Mouse (Mus musculus): ENCODE data around the gene Gm49322. TPM values are rescaled to one million over a fixed set of nuclear protein-coding genes. Genes with fewer than 3 reads are reported as not detected.

The Gm49322 gene
- total RNA-seq, 2 experiments from 2014 or later: 2.6 to 2.8 TPM

DNA sequence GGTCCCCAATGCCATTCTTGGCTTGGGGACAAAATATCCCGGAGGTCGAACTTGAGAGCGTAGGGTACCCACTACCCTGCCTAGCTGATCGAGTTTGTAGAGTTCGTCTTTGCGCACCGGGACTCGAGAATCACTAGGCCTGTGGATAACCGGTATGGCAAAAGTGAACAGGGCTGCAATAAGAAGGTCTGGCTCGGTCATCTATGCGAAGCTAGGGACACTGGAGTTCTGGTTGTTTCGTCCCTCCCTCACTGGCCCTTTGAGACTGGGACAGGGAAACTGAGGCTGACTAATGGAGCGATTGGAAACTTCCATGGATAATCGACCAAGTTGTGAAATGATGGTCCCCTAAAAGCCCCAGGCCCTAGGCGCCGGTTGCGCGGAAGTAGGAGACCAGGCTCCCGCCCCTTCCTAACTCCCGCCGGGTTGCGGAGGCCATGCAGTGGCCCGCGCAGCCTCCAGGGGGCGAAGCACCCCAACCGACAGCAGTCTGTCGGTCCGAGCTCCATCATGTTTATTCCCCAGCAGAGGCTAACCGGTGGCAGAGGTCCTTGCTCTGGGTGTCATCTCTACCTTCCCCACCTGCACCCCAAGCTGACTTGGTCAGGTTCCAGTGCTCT, 27.6 kb upstream of the Gm49322 start:
- peak in 1 of 2 experiments; percentile 71 for DNase-seq (ENCODE audit: low spot score in 2 of 2)
- intact Hi-C loops (cut with DNase I): loop anchor here (5.0 kb wide), 2 partner anchors 44 to 104 kb away; partner anchors contain the start of gene Csnk1g2

DNA sequence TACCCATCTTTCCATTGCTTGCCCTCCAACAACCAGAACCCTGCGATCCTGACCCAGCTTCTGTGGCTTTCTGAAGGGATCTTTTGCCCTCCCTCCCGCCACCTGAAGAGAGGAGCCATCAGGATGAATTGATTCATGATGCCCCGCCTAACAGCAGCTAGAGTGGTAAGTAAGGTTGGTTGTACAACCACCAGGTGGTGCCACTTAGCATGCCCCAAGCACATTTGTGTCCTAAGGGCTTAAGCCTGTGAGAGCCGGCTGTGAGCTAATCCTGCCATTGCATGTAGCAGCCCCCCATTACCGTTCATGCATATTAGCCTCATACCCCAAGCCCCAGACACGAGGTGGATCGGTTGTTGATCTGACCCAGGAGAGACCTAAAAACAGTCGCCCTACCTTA, 26.9 kb upstream of the Gm49322 start:
- peak in 1 of 2 experiments; percentile 56 for DNase-seq (ENCODE audit: low spot score in 2 of 2)
- intact Hi-C loops (cut with DNase I): loop anchor here (5.0 kb wide), 2 partner anchors 43 to 103 kb away; partner anchors contain the start of gene Csnk1g2

DNA sequence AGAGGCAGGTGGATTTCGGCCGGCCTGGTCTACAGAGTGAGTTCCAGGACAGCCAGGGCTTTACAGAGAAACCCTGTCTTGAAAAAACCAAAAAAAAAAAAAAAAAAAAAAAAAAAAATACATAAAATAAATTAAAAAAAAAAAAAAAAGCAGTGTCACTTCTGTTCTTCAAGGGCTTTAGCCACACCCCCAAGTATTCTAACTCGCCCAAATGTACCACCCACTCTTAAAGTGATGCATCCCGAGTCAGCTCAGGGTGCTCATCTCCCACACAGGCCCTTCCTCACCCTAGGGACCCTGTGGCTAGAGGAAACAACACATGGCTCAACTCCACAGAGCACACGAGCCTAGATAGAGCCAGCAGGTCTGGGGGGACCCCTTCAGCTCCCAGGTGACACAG, 22.8 kb upstream of the Gm49322 start:
- intact Hi-C loops (cut with DNase I): no loop called here
- DNase-seq (ENCODE audit: low spot score in 2 of 2): no peak

DNA sequence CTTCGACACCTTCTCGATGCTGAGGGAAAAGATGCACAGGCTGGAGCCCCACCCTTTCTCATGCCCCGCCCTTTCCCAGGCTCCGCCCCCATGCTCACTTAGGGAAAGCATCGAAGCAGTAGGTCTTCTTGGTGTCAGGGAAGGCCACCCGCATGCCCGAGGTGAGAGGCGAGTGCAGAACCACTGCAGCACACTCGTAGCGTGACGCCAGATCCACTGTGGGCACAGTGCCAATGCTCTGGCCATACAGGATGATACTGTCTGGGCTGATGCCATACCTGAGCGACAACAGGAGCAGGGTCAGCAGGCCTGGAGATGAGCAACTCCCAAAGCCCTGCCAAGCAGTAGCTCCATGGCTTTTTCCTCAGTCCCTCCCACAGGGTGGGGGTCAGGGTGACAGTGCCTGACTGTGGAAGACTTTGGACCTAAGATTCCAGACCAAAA, 21.8 kb upstream of the Gm49322 start:
- no peak for DNase-seq (ENCODE audit: low spot score in 2 of 2)
- intact Hi-C loops (cut with DNase I): no loop called here

DNA sequence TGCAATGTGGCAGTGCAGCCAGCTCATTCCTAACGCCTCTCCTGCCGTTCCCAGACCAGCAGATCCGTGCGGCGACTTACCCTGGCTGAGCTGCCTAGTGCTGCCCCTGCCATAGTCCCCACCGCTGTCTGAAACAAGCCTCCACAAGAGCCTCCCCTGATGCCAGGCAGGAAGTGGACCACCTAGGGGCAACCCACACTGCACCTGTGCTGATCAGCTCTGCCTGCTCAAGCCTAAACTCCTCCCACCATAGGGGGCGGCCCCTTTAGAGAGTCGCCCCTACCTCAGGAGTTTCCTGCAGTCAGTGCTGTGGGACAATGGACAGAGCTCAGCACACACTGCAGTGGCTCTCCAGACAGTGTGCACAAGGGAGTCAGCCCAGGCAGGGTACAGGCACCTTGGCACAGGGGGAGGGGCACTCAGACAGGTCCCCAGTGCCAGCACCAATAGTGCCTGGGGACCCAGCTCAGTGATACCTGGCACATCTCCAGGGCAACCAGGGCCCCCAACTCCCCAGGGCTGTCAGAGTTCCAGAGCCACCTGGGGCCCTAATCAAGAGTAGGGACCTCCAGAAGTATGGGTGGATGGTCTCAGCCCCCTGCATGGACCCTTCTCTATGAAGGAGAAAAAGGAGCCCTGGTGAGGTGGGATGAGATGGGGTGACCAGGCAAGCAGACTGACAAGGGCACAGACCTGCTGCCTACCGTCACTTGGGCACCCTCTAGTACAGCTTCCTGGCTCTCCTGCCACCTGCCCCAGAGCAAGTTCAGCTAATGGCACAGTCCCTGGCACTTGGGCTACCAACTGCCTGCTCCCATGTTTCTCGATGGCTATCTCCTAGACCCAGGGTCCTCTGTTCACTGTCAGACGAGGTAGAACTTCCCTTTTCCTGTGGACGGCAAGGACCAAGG, 20.9 kb upstream of the Gm49322 start:
- no peak for DNase-seq (ENCODE audit: low spot score in 2 of 2)
- intact Hi-C loops (cut with DNase I): no loop called here

DNA sequence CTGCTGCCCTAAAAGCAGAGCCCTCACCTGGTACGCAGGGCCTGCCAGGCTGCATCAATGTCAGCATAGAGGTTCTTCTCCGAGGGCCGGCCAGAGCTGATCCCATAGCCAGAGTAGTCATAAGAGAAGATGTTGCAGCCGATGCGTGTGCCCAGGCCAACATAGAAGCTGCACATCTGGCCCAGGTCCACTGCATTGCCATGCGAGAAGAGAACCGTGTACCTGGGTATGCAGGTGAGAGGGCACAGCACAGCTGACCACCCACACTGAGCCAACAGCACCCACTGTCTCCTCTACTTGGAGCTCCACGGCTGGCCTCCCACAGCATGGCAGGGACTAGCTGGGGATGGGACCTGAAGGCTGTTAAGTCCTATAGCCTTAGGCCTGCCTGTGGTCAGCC, 20.2 kb upstream of the Gm49322 start:
- DNase-seq (ENCODE audit: low spot score in 2 of 2): no peak
- intact Hi-C loops (cut with DNase I): no loop called here

DNA sequence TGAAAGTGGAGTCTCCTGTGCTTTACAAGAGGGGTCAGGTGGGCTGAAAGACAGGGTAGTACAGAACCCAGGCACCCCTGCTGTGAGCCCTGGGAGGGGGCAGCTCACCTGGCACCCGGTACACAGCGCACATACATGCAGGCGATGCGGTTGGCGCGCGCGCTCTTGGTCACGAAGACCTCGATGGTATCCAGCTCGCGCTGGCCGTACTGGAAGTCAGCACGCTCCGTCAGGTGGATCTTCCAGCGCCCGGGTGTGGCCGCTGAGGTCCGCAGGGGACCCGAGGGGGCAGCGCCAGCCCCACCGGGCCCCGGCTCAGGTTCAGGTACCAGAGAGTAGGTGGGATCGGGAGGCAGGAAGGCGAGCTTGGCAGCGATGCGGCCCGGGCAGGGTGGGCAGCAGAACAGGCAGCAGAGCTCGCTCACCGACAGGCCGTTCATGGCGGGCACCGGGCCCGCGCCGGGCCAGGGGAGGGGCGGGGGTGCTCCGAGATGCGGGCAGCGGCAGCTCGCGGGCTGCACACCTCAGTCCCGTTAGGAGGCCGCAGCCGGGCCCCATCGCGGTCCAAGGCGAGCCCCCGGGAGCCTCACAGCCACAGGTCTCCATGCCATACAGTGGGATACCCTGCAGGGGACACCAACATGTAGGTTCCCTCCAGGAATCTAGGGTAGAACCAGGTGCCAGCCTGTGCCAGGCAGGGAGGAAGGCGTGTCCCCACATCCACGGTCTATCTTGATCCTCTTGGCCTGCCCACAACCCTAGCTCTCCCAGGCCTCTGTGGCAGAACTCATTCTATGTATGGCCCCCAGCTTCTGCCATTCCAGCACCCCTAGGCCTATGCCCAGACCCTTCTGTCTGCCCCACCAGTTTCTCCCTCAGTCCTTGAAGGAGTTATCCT, 19.2 kb upstream of the Gm49322 start:
- no peak for DNase-seq (ENCODE audit: low spot score in 2 of 2)
- intact Hi-C loops (cut with DNase I): no loop called here

DNA sequence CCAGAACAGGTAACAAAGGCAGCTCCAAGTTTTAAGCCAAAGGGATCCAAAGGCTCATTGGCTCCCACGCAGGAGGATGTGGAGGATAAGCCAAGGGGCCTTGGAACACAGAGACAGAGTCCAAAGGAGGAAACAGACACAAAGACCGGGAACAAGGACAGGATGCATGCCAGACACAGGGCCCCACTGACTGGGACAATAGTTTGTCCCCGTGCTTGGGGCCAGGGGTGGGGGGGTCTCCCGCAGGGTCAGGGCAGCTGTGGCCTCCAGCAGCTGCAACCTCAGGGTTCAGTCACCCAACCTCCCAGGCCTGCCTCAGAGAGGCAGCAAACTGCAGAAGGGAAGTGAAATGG, 18.5 kb upstream of the Gm49322 start:
- intact Hi-C loops (cut with DNase I): no loop called here
- DNase-seq (ENCODE audit: low spot score in 2 of 2): no peak

DNA sequence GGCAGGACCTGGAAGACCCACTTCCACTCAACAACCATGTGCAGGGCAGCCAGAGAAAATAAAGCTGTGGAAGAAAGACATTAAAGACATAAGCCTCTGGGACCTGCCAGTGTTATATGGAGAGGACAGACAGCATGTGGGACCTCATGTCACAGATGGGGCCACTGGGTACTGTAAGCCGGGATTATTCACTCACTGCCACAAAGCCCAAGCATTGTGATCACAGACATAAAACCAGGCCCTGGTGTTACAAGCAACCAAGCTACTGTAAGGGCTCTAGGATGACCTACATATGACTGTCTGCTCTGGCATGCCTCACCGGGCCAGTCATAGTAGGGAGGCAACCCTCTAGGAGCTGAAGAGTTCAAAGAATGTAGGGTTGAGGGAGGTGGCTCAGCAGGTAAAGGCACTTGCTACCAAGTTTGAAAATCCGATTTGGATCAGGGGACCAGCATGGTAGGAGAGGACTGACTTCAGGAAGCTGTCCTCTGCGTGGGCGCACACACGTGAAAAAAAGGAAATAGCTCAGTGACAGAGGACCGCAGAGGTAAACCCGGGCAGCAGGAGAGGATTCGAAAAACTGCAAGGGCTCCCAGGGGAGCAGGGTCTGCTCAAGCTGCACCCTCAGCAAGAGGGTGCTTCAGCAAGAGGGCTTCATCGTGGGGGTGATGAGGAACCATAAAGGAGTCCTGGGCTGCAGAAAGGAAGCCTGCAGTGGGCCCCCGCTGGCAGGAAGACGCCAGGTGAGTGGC, 16.5 kb upstream of the Gm49322 start:
- no peak for DNase-seq (ENCODE audit: low spot score in 2 of 2)
- intact Hi-C loops (cut with DNase I): no loop called here

DNA sequence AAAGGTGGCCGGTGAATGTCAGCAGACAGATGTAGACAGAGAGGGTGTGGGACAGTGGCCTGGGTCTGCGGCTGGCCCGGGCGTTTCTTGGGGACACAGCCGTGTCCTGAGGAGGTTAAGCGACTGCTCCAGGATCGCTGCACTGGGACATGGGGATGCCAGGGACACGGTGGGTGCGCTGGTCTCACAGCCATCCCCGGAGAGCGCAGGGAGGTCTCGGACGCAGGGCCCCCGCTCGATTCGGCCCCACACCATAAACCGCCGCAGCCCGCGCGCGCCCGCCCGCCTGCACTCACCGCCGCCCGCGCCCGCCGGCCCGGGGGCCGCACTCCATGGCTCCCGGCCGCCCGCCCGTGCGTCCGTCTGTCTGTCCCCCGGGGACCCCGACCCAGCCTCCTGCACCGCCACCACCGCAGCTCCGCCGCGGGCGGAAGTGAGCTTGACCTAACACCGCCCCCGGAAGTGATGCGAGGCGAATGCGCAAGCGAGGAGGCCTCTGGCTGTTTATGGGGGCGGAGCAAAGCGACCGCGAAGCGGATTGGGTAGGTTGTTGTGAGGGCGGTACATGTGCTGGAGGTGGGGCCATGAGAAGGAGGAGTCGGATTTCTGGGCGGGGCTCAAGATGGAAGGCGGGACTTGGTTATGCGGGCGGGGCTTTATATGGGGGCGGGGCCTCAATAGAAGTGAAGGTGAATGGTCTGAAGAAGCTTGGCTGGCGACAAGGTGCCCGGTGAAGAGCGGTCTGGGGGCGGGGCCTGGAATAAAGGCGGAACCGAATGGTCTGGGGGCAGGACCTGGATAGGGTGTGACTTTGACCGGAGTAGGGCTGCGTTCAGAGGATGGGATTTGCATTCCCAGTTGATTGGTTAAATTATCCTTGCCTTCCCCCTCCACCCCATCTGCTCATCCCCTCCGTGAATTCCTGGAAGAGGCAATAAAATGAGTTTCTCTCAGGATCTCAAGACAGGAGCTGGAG, 15.7 kb upstream of the Gm49322 start, which contains the start of gene Abhd17a:
Gene Abhd17a (minus strand): TSS at position 463 of the 976 bp plus-strand sequence.
- intact Hi-C loops (cut with DNase I): no loop called here
- peak; percentile 94 to 96 for DNase-seq (ENCODE audit: low spot score in 2 of 2)

DNA sequence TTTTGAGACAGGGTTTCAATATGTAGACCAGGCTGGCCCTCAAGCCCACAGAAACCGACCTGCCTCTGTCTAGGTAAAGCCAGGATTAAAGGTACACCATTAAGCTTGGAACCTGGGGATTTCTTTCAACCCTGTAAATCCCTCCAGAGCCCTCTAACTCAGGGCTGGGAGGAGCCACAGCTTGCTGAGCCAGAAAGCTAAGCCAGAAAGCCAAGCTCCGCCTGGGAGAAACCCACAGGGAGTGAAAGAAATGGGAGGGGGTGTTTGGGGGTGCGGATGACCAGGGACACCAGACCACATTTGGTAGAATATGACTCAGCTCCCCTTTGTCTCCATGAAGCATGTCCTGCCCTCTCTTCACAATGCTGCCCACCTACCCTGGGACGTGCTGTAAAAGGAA, 9.5 kb upstream of the Gm49322 start:
- intact Hi-C loops (cut with DNase I): no loop called here
- no peak for DNase-seq (ENCODE audit: low spot score in 2 of 2)

DNA sequence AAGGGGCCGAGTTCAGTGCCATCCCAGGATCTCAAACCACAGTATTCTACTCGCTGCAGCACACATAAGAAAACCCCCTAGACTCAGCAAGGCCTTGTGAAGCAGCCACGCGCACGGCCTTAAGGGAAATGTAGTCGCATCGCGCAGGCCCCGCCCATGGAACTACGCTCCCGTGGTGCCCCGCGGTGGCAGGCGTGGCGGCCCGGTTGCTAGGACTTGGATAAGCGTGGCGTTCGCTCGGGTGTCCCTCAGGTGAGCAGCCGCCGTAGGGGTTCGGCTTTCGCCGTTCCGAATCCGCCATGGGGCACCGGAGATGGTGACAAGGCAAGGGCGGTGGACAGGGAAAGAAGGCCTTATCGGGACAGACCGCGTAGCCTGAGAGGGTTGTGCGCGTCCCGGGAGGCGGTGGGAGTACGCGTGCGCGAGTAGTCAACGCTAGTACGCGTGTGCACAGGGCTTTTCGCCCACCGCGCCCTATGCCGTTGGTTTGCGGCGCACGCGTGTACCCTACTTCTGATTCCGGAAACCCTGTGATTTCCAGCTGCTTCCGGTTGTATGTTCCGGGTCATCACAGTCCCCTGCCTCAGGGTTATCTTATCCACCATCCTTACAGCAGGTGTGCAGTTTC, 3.0 kb upstream of the Gm49322 start, which contains the start of the genes Scamp4 and Adat3:
Gene Scamp4 (plus strand): TSS at position 175 of the 628 bp plus-strand sequence.
Gene Adat3 (plus strand): TSS at position 183 of the 628 bp plus-strand sequence.
- peak; percentile 95 to 97 for DNase-seq (ENCODE audit: low spot score in 2 of 2)
- intact Hi-C loops (cut with DNase I): no loop called here

DNA sequence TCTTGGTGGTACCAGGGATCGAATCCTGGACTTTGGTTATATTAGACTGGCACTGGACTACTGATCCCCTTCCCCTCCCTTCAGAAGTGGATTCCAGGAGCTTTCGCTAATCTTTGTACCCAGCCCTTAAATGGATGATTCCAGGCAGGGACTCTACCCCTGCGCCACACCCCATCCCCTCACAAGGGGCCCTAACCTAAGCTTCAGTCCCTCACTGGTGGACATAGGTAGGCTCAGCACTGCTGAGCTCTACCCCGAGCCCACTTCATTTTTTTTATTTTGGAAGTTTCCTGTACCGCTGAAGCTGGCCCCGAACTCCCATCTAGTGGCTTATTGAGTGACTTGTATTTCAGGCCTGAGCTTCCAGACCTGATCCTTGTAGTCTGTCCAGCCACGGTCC, 2.5 kb upstream of the Gm49322 start:
- intact Hi-C loops (cut with DNase I): no loop called here

DNA sequence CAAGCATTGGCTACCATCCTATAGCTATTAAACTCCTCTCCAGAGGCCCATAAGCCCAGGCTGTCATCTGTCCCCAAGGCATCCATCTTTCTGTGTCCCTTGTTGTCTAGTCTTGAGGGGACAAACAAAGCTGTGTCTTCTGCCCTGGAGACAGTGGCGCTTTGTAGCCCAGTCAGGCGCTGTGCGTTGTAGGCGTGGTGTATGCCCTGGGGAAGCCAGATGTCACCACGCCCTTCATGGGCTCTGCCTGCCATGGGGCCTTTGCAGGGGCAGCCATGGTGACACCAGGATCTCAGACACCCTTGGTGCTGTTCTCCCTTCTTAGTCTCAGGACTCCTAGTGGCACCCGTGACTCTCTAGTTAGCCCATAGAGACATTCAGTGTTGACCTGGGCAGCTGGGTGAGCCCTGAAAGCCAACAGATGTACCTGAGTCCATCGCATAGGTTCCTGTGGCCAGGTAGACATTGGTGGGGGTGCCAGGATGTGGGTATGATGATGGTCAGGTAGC, 1.8 kb upstream of the Gm49322 start:
- DNase-seq (ENCODE audit: low spot score in 2 of 2): no peak
- intact Hi-C loops (cut with DNase I): no loop called here

More for the DNA sequence above, 2.5 kb upstream of the Gm49322 start:
- no peak for DNase-seq (ENCODE audit: low spot score in 2 of 2)

DNA sequence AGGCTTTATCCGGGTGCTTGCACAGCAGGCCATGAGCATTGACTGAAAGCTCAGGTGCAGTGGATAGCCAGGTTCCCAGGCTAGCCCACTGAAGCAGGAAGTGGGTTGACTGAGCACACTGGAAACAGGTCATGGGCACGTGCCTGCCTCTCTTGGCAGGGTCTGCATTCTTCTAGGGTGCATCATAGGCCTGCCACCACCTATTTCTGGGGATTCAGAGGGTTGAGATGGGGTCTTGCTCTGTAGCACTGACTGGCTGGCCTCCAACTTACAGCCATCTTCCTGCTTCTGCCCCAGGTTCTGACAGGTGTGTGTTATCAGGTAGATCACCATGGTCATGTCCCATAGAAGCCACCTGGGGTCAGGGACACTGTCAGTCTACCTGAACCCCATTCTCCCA, 833 bp upstream of the Gm49322 start:
- intact Hi-C loops (cut with DNase I): no loop called here
- DNase-seq (ENCODE audit: low spot score in 2 of 2): no peak

DNA sequence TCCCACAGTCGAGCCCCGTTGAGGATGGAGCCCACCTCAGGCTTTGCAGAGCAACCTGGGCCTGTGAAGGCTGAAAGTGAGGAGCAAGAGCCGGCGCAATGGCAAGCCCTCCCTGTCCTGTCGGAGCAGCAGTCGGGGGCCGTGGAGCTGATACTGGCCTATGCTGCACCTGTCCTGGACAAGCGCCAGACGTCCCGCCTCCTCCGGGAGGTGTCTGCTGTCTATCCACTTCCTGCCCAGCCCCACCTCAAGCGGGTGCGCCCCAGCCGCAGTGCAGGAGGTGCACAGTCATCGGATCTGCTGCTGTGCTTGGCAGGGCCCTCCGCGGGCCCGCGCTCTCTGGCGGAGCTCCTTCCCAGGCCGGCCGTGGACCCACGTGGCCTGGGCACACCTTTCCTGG, 485 bp downstream of the Gm49322 start:
- intact Hi-C loops (cut with DNase I): no loop called here
- DNase-seq (ENCODE audit: low spot score in 2 of 2): no peak

DNA sequence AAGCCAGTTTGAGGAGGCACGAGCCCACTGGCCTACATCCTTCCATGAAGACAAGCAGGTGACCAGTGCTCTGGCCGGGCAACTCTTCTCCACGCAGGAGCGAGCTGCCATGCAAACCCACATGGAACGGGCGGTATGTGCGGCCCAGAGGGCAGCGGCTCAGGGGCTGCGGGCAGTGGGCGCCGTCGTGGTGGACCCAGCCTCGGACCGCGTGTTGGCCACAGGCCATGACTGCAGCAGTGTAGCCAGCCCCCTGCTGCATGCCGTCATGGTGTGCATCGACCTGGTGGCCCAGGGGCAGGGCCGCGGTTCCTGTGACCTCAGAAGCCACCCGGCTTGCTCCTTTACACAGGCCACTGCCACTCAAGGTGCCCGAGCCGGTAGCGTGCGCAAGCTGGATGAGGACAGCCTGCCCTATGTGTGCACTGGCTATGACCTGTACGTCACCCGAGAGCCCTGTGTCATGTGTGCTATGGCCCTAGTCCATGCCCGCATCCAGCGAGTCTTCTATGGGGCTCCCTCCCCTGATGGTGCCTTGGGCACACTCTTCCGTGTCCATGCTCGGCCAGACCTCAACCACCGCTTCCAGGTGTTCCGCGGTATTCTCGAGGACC, 1.0 kb downstream of the Gm49322 start:
- no peak for DNase-seq (ENCODE audit: low spot score in 2 of 2)
- intact Hi-C loops (cut with DNase I): no loop called here

Measured in left cerebral cortex, postnatal 14 days (tissue).